ENCODE assay signal across 1 mouse cellular context in genomic region chr8:82774093-82774422, GRCm38 (mm10).
TF ChIP-seq lines count a peak whose summit lies in the region.

Gene Zfp330, minus strand, starts transcription at chr8:82774160.

TF ChIP-seq in CH12.LX, 34 proteins besides CTCF, POLR2A, EP300 and RAD21 (continued from another document):
- TF ChIP-seq GABPA (IDR thresholded peaks at IDR 0.05; ENCODE audit: insufficient replicate concordance, low read depth, low read length) (peak; percentile 14; the same call in 1 of the 2 replicates), ETS1 (conservative IDR thresholded peaks at IDR 0.05; ENCODE audit: low read depth, low read length) (peak; percentile 17; the same call in 1 of the 2 replicates), POLR2AphosphoS2 (IDR thresholded peaks at IDR 0.05; ENCODE audit: low read depth, low read length) (0 out of 2 replicates have a peak, but pooled peaks have one; percentile 83), MEF2A (IDR thresholded peaks at IDR 0.05; ENCODE audit: borderline replicate concordance, low read depth, low read length) (peak; percentile 63; the same call in 1 of the 2 replicates), ZKSCAN1 (IDR thresholded peaks at IDR 0.05; ENCODE audit: borderline replicate concordance, low read depth, low read length) (no peak), MYC (IDR thresholded peaks at IDR 0.05; ENCODE audit: low read depth, low read length) (no peak; the same call in 1 of the 2 replicates), RCOR1 (conservative IDR thresholded peaks at IDR 0.05; ENCODE audit: low read depth, low read length) (no peak), USF1 (IDR thresholded peaks at IDR 0.05; ENCODE audit: low read depth, low read length) (no peak), USF2 (conservative IDR thresholded peaks at IDR 0.05; ENCODE audit: low read depth, low read length) (no peak), TBP (conservative IDR thresholded peaks at IDR 0.05; ENCODE audit: low read depth, low read length) (peak; percentile 79)
